Mouse (Mus musculus): Measurements from ENCODE around the gene Tstd2. TPM values are rescaled to one million over a fixed set of nuclear protein-coding genes. Genes with fewer than 3 reads are reported as not detected.

Tstd2 gene
- 27.5 and 28.3 TPM in 2 replicates for total RNA-seq (2021)
- long read RNA-seq, experiment 1, transcript Tstd2-202 (10 exons, 3,726 nt), result major isoform, 8 of 23 reads
- long read RNA-seq, experiment 1, partial matches to known transcripts, result 2 of 23 reads
- long read RNA-seq, experiment 1, other reads (novel, unspliced or antisense), result 9 of 23 reads
- long read RNA-seq, experiment 2, partial matches to known transcripts, result 0 of 12 reads
- long read RNA-seq, experiment 2, other reads (novel, unspliced or antisense), result 7 of 12 reads

GRCm38 (mm10) chr4:46138287-46139222 lies at the start of gene Tstd2, which contains the start of gene Ncbp1:
TSS of gene Tstd2 (minus strand) at chr4:46138694.
TSS of gene Ncbp1 (plus strand) at chr4:46138613.
- DNase-seq, result peak; percentile 96

GRCm38 (mm10) chr4:46186466-46186865 lies 48.0 kb upstream of the Tstd2 start:
- no peak for DNase-seq

GRCm38 (mm10) chr4:46185890-46186289 lies 47.4 kb upstream of the Tstd2 start:
- DNase-seq, result no peak

GRCm38 (mm10) chr4:46185423-46185822 lies 46.9 kb upstream of the Tstd2 start:
- DNase-seq, result no peak

- DNase-seq, result no peak
Measured at GRCm38 (mm10) chr4:46182181-46182580, 43.7 kb upstream of the Tstd2 start.

- no peak for DNase-seq
Measured at GRCm38 (mm10) chr4:46181168-46181567, 42.7 kb upstream of the Tstd2 start.

- no peak for DNase-seq
Measured at GRCm38 (mm10) chr4:46177496-46177895, 39.0 kb upstream of the Tstd2 start.

- no peak for DNase-seq
Measured at GRCm38 (mm10) chr4:46177018-46177417, 38.5 kb upstream of the Tstd2 start.

- no peak for DNase-seq
Measured at GRCm38 (mm10) chr4:46176313-46176712, 37.8 kb upstream of the Tstd2 start.

- DNase-seq, result no peak
Measured at GRCm38 (mm10) chr4:46171761-46172160, 33.3 kb upstream of the Tstd2 start.

GRCm38 (mm10) chr4:46165831-46166230 lies 27.3 kb upstream of the Tstd2 start:
- DNase-seq, result no peak

- no peak for DNase-seq
Measured at GRCm38 (mm10) chr4:46164027-46164426, 25.5 kb upstream of the Tstd2 start.

- DNase-seq, result no peak
Measured at GRCm38 (mm10) chr4:46151903-46152544, 13.5 kb upstream of the Tstd2 start.

- DNase-seq, result no peak
Measured at GRCm38 (mm10) chr4:46146881-46147280, 8.4 kb upstream of the Tstd2 start.

- peak; percentile 43 for DNase-seq
Measured at GRCm38 (mm10) chr4:46144323-46144722, 5.8 kb upstream of the Tstd2 start.

GRCm38 (mm10) chr4:46137629-46138286 lies 736 bp downstream of the Tstd2 start:
- no peak for DNase-seq

- DNase-seq, result no peak
Measured at GRCm38 (mm10) chr4:46131791-46132190, 6.7 kb downstream of the Tstd2 start.

GRCm38 (mm10) chr4:46130221-46130620 lies 8.3 kb downstream of the Tstd2 start:
- peak; percentile 69 for DNase-seq

GRCm38 (mm10) chr4:46129311-46130004 lies 9.0 kb downstream of the Tstd2 start:
- no peak for DNase-seq

- DNase-seq, result peak; percentile 82
Measured at GRCm38 (mm10) chr4:46126541-46126940, 12.0 kb downstream of the Tstd2 start.

GRCm38 (mm10) chr4:46123358-46123757 lies 15.1 kb downstream of the Tstd2 start:
- DNase-seq, result no peak

- DNase-seq, result no peak
Measured at GRCm38 (mm10) chr4:46120767-46121166, 17.7 kb downstream of the Tstd2 start.

Measured in adrenal gland, postnatal 14 days (tissue).